Mouse (Mus musculus): Measurements from ENCODE around the gene Robo2. TPM values are rescaled to one million over a fixed set of nuclear protein-coding genes. Genes with fewer than 3 reads are reported as not detected.

The Robo2 gene
- polyA plus RNA-seq, 1 experiment from 2014 or later: 12.1 TPM

GRCm38 (mm10) chr16:74409548-74409947, 2.1 kb downstream of the Robo2 start:
- WGBS (ENCODE audit: insufficient replicate concordance): 67% methylated on average over 4 of the region's 4 CpGs
- Histone ChIP-seq H3K9me3 (replicated peaks) (no peaks in the 10 kb centered on the region), H3K4me3 (peak overlapping the region; percentile 50; the same call in 1 of the 2 replicates), H3K27me3 (replicated peaks) (peaks cover 32% of the 10 kb centered on the region), H3K27ac (no peak overlapping the region), H3K36me3 (no peaks in the 10 kb centered on the region), H3K9ac (no peak overlapping the region), H3K4me2 (no peak overlapping the region), H3K4me1 (no peaks in the 10 kb centered on the region)
- ATAC-seq: no peak

GRCm38 (mm10) chr16:74408566-74408965, 3.1 kb downstream of the Robo2 start:
- H3K4me2 ChIP-seq: no peak overlapping the region
- no peaks in the 10 kb centered on the region for H3K36me3 ChIP-seq
- H3K9ac ChIP-seq: no peak overlapping the region
- no peaks in the 10 kb centered on the region for H3K9me3 ChIP-seq (replicated peaks)
- H3K27me3 ChIP-seq (replicated peaks): peaks cover 32% of the 10 kb centered on the region
- no peak overlapping the region for H3K4me3 ChIP-seq
- ATAC-seq: no peak
- H3K27ac ChIP-seq: no peak overlapping the region
- H3K4me1 ChIP-seq: no peaks in the 10 kb centered on the region
- WGBS (ENCODE audit: insufficient replicate concordance): 42% methylated on average over 1 of the region's 1 CpGs

GRCm38 (mm10) chr16:74397291-74397690, 14.3 kb downstream of the Robo2 start:
- H3K4me1 ChIP-seq: no peaks in the 10 kb centered on the region
- WGBS (ENCODE audit: insufficient replicate concordance): 66% methylated on average over 2 of the region's 2 CpGs

GRCm38 (mm10) chr16:74395678-74396077, 15.9 kb downstream of the Robo2 start:
- no peak overlapping the region for H3K27ac ChIP-seq
- H3K9ac ChIP-seq: no peak overlapping the region
- H3K9me3 ChIP-seq (replicated peaks): no peaks in the 10 kb centered on the region
- H3K4me1 ChIP-seq: no peaks in the 10 kb centered on the region
- ATAC-seq: no peak
- no peaks in the 10 kb centered on the region for H3K27me3 ChIP-seq (replicated peaks)
- H3K36me3 ChIP-seq: no peaks in the 10 kb centered on the region
- 59% methylated on average over 2 of the region's 2 CpGs for WGBS (ENCODE audit: insufficient replicate concordance)
- no peak overlapping the region for H3K4me2 ChIP-seq
- no peak overlapping the region for H3K4me3 ChIP-seq

More at GRCm38 (mm10) chr16:74397291-74397690, 14.3 kb downstream of the Robo2 start:
- Histone ChIP-seq H3K9ac (no peak overlapping the region), H3K27ac (no peak overlapping the region), H3K9me3 (replicated peaks) (no peaks in the 10 kb centered on the region), H3K36me3 (no peaks in the 10 kb centered on the region), H3K4me2 (no peak overlapping the region), H3K27me3 (replicated peaks) (no peaks in the 10 kb centered on the region), H3K4me3 (no peak overlapping the region)
- ATAC-seq: no peak

- Histone ChIP-seq H3K9ac (no peak overlapping the region), H3K27ac (no peak overlapping the region), H3K9me3 (replicated peaks) (no peaks in the 10 kb centered on the region), H3K4me3 (no peak overlapping the region), H3K27me3 (replicated peaks) (no peaks in the 10 kb centered on the region), H3K4me2 (no peak overlapping the region), H3K4me1 (no peaks in the 10 kb centered on the region), H3K36me3 (no peaks in the 10 kb centered on the region)
- ATAC-seq: no peak
- WGBS (ENCODE audit: insufficient replicate concordance): 50% methylated on average over 2 of the region's 2 CpGs
These were observed 32.2 kb downstream of the Robo2 start for GRCm38 (mm10) chr16:74379458-74379857.

- Histone ChIP-seq H3K36me3 (no peaks in the 10 kb centered on the region), H3K27me3 (replicated peaks) (no peaks in the 10 kb centered on the region), H3K4me3 (no peak overlapping the region), H3K9ac (no peak overlapping the region), H3K4me1 (no peaks in the 10 kb centered on the region), H3K4me2 (no peak overlapping the region), H3K9me3 (replicated peaks) (no peaks in the 10 kb centered on the region), H3K27ac (no peak overlapping the region)
- 73% methylated on average over 12 of the region's 12 CpGs for WGBS (ENCODE audit: insufficient replicate concordance)
- no peak for ATAC-seq
These were observed 36.2 kb downstream of the Robo2 start for GRCm38 (mm10) chr16:74375342-74375940.

GRCm38 (mm10) chr16:74374540-74374939, 37.1 kb downstream of the Robo2 start:
- no peaks in the 10 kb centered on the region for H3K36me3 ChIP-seq
- no peak overlapping the region for H3K4me3 ChIP-seq
- H3K27ac ChIP-seq: no peak overlapping the region
- H3K9ac ChIP-seq: no peak overlapping the region
- no peaks in the 10 kb centered on the region for H3K4me1 ChIP-seq
- no peak for ATAC-seq
- WGBS (ENCODE audit: insufficient replicate concordance): 75% methylated on average over 5 of the region's 5 CpGs
- H3K4me2 ChIP-seq: no peak overlapping the region
- no peaks in the 10 kb centered on the region for H3K9me3 ChIP-seq (replicated peaks)
- no peaks in the 10 kb centered on the region for H3K27me3 ChIP-seq (replicated peaks)

- Histone ChIP-seq H3K4me2 (no peak overlapping the region), H3K4me3 (no peak overlapping the region), H3K27me3 (replicated peaks) (no peaks in the 10 kb centered on the region), H3K9ac (no peak overlapping the region), H3K36me3 (no peaks in the 10 kb centered on the region), H3K9me3 (replicated peaks) (no peaks in the 10 kb centered on the region), H3K4me1 (no peaks in the 10 kb centered on the region), H3K27ac (no peak overlapping the region)
- ATAC-seq: no peak
- 70% methylated on average over 3 of the region's 3 CpGs for WGBS (ENCODE audit: insufficient replicate concordance)
These were observed 38.2 kb downstream of the Robo2 start for GRCm38 (mm10) chr16:74373407-74373806.

GRCm38 (mm10) chr16:74372876-74373275, 38.7 kb downstream of the Robo2 start:
- no peak overlapping the region for H3K4me3 ChIP-seq
- ATAC-seq: no peak
- no peak overlapping the region for H3K9ac ChIP-seq
- no peak overlapping the region for H3K4me2 ChIP-seq
- no peaks in the 10 kb centered on the region for H3K9me3 ChIP-seq (replicated peaks)
- H3K4me1 ChIP-seq: no peaks in the 10 kb centered on the region
- no peak overlapping the region for H3K27ac ChIP-seq
- no peaks in the 10 kb centered on the region for H3K36me3 ChIP-seq
- WGBS (ENCODE audit: insufficient replicate concordance): 70% methylated on average over 1 of the region's 1 CpGs
- no peaks in the 10 kb centered on the region for H3K27me3 ChIP-seq (replicated peaks)

GRCm38 (mm10) chr16:74348437-74348836, 63.2 kb downstream of the Robo2 start:
- no peak for ATAC-seq

GRCm38 (mm10) chr16:74338969-74339630, 72.5 kb downstream of the Robo2 start:
- H3K36me3 ChIP-seq: no peaks in the 10 kb centered on the region
- no peaks in the 10 kb centered on the region for H3K27me3 ChIP-seq (replicated peaks)
- 72% methylated on average over 9 of the region's 9 CpGs for WGBS (ENCODE audit: insufficient replicate concordance)
- H3K9ac ChIP-seq: no peak overlapping the region
- no peak overlapping the region for H3K4me2 ChIP-seq
- H3K4me1 ChIP-seq: no peaks in the 10 kb centered on the region
- no peaks in the 10 kb centered on the region for H3K9me3 ChIP-seq (replicated peaks)
- H3K27ac ChIP-seq: no peak overlapping the region
- no peak for ATAC-seq
- no peak overlapping the region for H3K4me3 ChIP-seq

More at GRCm38 (mm10) chr16:74348437-74348836, 63.2 kb downstream of the Robo2 start:
- WGBS (ENCODE audit: insufficient replicate concordance): 70% methylated on average over 6 of the region's 6 CpGs
- no peak overlapping the region for H3K4me2 ChIP-seq
- no peaks in the 10 kb centered on the region for H3K36me3 ChIP-seq
- no peaks in the 10 kb centered on the region for H3K9me3 ChIP-seq (replicated peaks)
- no peaks in the 10 kb centered on the region for H3K4me1 ChIP-seq
- H3K27ac ChIP-seq: no peak overlapping the region
- H3K4me3 ChIP-seq: no peak overlapping the region
- no peaks in the 10 kb centered on the region for H3K27me3 ChIP-seq (replicated peaks)
- H3K9ac ChIP-seq: no peak overlapping the region

- Histone ChIP-seq H3K36me3 (no peaks in the 10 kb centered on the region), H3K4me3 (no peak overlapping the region), H3K27me3 (replicated peaks) (no peaks in the 10 kb centered on the region), H3K9me3 (replicated peaks) (no peaks in the 10 kb centered on the region), H3K9ac (no peak overlapping the region), H3K4me2 (no peak overlapping the region), H3K27ac (no peak overlapping the region), H3K4me1 (no peaks in the 10 kb centered on the region)
- 61% methylated on average over 9 of the region's 9 CpGs for WGBS (ENCODE audit: insufficient replicate concordance)
- no peak for ATAC-seq
These were observed 89.8 kb downstream of the Robo2 start for GRCm38 (mm10) chr16:74321666-74322371.
